Mouse (Mus musculus) midbrain, embryonic 13.5 days (tissue): ENCODE data around the gene Morn5. TPM values are rescaled to one million over a fixed set of nuclear protein-coding genes. Genes with fewer than 3 reads are reported as not detected.

Experiments
- ATAC-seq: fragments of 200-750 bp; cut with Nextera tagmentation; 2 replicates; pipeline ENCODE4 v1.8.0; 2017; ENCODE audit warnings: mild to moderate bottlenecking, moderate TSS enrichment, moderate library complexity
- H3K27ac ChIP-seq: fragments of 300-500 bp; sonication (generic); 2 replicates; pipeline ENCODE4 v1.5.1; 2015; ENCODE audit warnings: inconsistent platforms, mild to moderate bottlenecking, moderate library complexity
- H3K27me3 ChIP-seq: fragments of 300-500 bp; sonication (generic); 2 replicates; pipeline ENCODE4 v1.6.1; 2015; ENCODE audit warnings: mild to moderate bottlenecking, inconsistent platforms
- H3K36me3 ChIP-seq: fragments of 300-500 bp; sonication (generic); 2 replicates; pipeline ENCODE4 v1.6.1; 2015; ENCODE audit warnings: mild to moderate bottlenecking, inconsistent platforms
- H3K4me1 ChIP-seq: fragments of 300-500 bp; sonication (generic); replicated peaks from 2 replicates; pipeline ENCODE4 v1.6.1; 2015; ENCODE audit warnings: inconsistent platforms
- H3K4me2 ChIP-seq: fragments of 300-500 bp; sonication (generic); replicated peaks from 2 replicates; pipeline ENCODE4 v1.6.1; 2015; ENCODE audit warnings: moderate library complexity, mild to moderate bottlenecking, inconsistent platforms
- H3K4me3 ChIP-seq: fragments of 300-500 bp; sonication (generic); replicated peaks from 2 replicates; pipeline ENCODE4 v1.5.1; 2015; ENCODE audit warnings: mild to moderate bottlenecking, inconsistent platforms
- H3K9ac ChIP-seq: fragments of 300-500 bp; sonication (generic); replicated peaks from 2 replicates; pipeline ENCODE4 v1.6.1; 2015; ENCODE audit warnings: mild to moderate bottlenecking, inconsistent platforms
- H3K9me3 ChIP-seq: fragments of 300-500 bp; sonication (generic); 2 replicates; pipeline ENCODE4 v1.6.1; 2016; ENCODE audit warnings: mild to moderate bottlenecking, inconsistent platforms
- WGBS: fragments of 180-500 bp; shearing (Covaris S2); methylation state at CpG from one replicate; pipeline ENCODE4 v1.1.7; 2015; 5-methylcytosine and 5-hydroxymethylcytosine counted together
- polyA plus RNA-seq: library from polyadenylated mRNA; unstranded; fragments of >200 nt; fragmentation: Nextera tagmentation; extraction: Ambion mirVana; gene quantifications from 2 replicates; pipeline ENCODE4 v1.2.1, GENCODE M21; 2015

Morn5 gene
- polyA plus RNA-seq, 1 experiment from 2014 or later, result 1.2 TPM

GRCm38 (mm10) chr2:36034898-36035297, 14.4 kb upstream of the Morn5 start:
- H3K4me3 ChIP-seq, result no peak overlapping the region
- no peak overlapping the region for H3K9ac ChIP-seq
- H3K27ac ChIP-seq, result no peak overlapping the region
- H3K36me3 ChIP-seq, result peaks cover 49% of the 10 kb centered on the region
- H3K9me3 ChIP-seq, result no peaks in the 10 kb centered on the region
- WGBS, result 91% methylated on average over 7 of the region's 7 CpGs
- ATAC-seq, result no peak
- no peak overlapping the region for H3K4me2 ChIP-seq
- H3K27me3 ChIP-seq, result no peaks in the 10 kb centered on the region
- no peaks in the 10 kb centered on the region for H3K4me1 ChIP-seq

GRCm38 (mm10) chr2:36035413-36036081, 13.7 kb upstream of the Morn5 start:
- H3K27me3 ChIP-seq, result no peaks in the 10 kb centered on the region
- 88% methylated on average over 11 of the region's 11 CpGs for WGBS
- no peak for ATAC-seq
- no peaks in the 10 kb centered on the region for H3K4me1 ChIP-seq
- no peak overlapping the region for H3K4me3 ChIP-seq
- no peak overlapping the region for H3K4me2 ChIP-seq
- no peaks in the 10 kb centered on the region for H3K9me3 ChIP-seq
- H3K27ac ChIP-seq, result no peak overlapping the region
- no peak overlapping the region for H3K9ac ChIP-seq
- H3K36me3 ChIP-seq, result peaks cover 55% of the 10 kb centered on the region

- no peak for ATAC-seq
- WGBS, result 85% methylated on average over 7 of the region's 7 CpGs
- Histone ChIP-seq H3K27me3 (no peaks in the 10 kb centered on the region), H3K36me3 (peaks cover 65% of the 10 kb centered on the region), H3K4me2 (no peak overlapping the region), H3K27ac (no peak overlapping the region), H3K4me3 (no peak overlapping the region), H3K9me3 (no peaks in the 10 kb centered on the region), H3K4me1 (no peaks in the 10 kb centered on the region), H3K9ac (no peak overlapping the region)
Observed at GRCm38 (mm10) chr2:36039297-36039985, 9.8 kb upstream of the Morn5 start.

GRCm38 (mm10) chr2:36040872-36041271, 8.4 kb upstream of the Morn5 start:
- H3K27me3 ChIP-seq, result no peaks in the 10 kb centered on the region
- H3K4me2 ChIP-seq, result no peak overlapping the region
- no peak overlapping the region for H3K9ac ChIP-seq
- no peaks in the 10 kb centered on the region for H3K4me1 ChIP-seq
- no peaks in the 10 kb centered on the region for H3K9me3 ChIP-seq
- no peak for ATAC-seq
- no peak overlapping the region for H3K4me3 ChIP-seq
- no peak overlapping the region for H3K27ac ChIP-seq
- peaks cover 55% of the 10 kb centered on the region for H3K36me3 ChIP-seq
- 84% methylated on average over 1 of the region's 1 CpGs for WGBS

- Histone ChIP-seq H3K9ac (peak overlapping the region; percentile 94), H3K9me3 (no peaks in the 10 kb centered on the region), H3K27me3 (no peaks in the 10 kb centered on the region; the same call in 1 of the 2 replicates), H3K4me3 (peak overlapping the region; percentile 91), H3K4me1 (peaks cover 23% of the 10 kb centered on the region), H3K27ac (no peak overlapping the region), H3K4me2 (peak overlapping the region; percentile 82), H3K36me3 (peaks cover 12% of the 10 kb centered on the region)
- 75% methylated on average over 8 of the region's 8 CpGs for WGBS
- ATAC-seq, result no peak
Observed at GRCm38 (mm10) chr2:36048164-36048563, 1.1 kb upstream of the Morn5 start.

GRCm38 (mm10) chr2:36049567-36049954, 303 bp downstream of the Morn5 start:
- no peaks in the 10 kb centered on the region for H3K9me3 ChIP-seq
- 0 out of 2 replicates have a peak, but pooled peaks cover 4% of the 10 kb centered on the region for H3K36me3 ChIP-seq
- no peak overlapping the region for H3K27ac ChIP-seq
- no peak overlapping the region for H3K9ac ChIP-seq
- peak overlapping the region; percentile 82 for H3K4me2 ChIP-seq
- WGBS, result 47% methylated on average over 10 of the region's 10 CpGs
- no peaks in the 10 kb centered on the region; the same call in 1 of the 2 replicates for H3K27me3 ChIP-seq
- peak; percentile 76; the same call in 1 of the 2 replicates for ATAC-seq
- peak overlapping the region; percentile 91 for H3K4me3 ChIP-seq
- H3K4me1 ChIP-seq, result peaks cover 23% of the 10 kb centered on the region

GRCm38 (mm10) chr2:36053249-36053648, 4.0 kb downstream of the Morn5 start:
- Histone ChIP-seq H3K9ac (no peak overlapping the region), H3K27ac (no peak overlapping the region), H3K9me3 (no peaks in the 10 kb centered on the region), H3K27me3 (no peaks in the 10 kb centered on the region; the same call in 1 of the 2 replicates), H3K4me2 (no peak overlapping the region), H3K4me3 (no peak overlapping the region), H3K36me3 (no peaks in the 10 kb centered on the region), H3K4me1 (peaks cover 5% of the 10 kb centered on the region)
- ATAC-seq, result no peak
- WGBS, result 73% methylated on average over 3 of the region's 3 CpGs

- Histone ChIP-seq H3K4me3 (no peak overlapping the region), H3K27me3 (no peaks in the 10 kb centered on the region), H3K27ac (no peak overlapping the region), H3K4me2 (no peak overlapping the region), H3K9ac (no peak overlapping the region), H3K4me1 (no peaks in the 10 kb centered on the region), H3K9me3 (no peaks in the 10 kb centered on the region), H3K36me3 (no peaks in the 10 kb centered on the region)
- no peak for ATAC-seq
- WGBS, result 56% methylated on average over 3 of the region's 3 CpGs
Observed at GRCm38 (mm10) chr2:36056248-36056647, 7.0 kb downstream of the Morn5 start.

- no peaks in the 10 kb centered on the region for H3K9me3 ChIP-seq
- H3K27me3 ChIP-seq, result no peaks in the 10 kb centered on the region
- no peak overlapping the region for H3K4me3 ChIP-seq
- H3K4me1 ChIP-seq, result no peaks in the 10 kb centered on the region
- no peak for ATAC-seq
- H3K36me3 ChIP-seq, result no peaks in the 10 kb centered on the region
- 76% methylated on average over 5 of the region's 5 CpGs for WGBS
- no peak overlapping the region for H3K27ac ChIP-seq
- H3K9ac ChIP-seq, result no peak overlapping the region
- H3K4me2 ChIP-seq, result no peak overlapping the region
Observed at GRCm38 (mm10) chr2:36061409-36061808, 12.2 kb downstream of the Morn5 start.

GRCm38 (mm10) chr2:36067132-36067531, 17.9 kb downstream of the Morn5 start:
- Histone ChIP-seq H3K4me3 (no peak overlapping the region), H3K27ac (no peak overlapping the region), H3K9ac (no peak overlapping the region), H3K9me3 (no peaks in the 10 kb centered on the region), H3K4me2 (no peak overlapping the region), H3K36me3 (no peaks in the 10 kb centered on the region), H3K27me3 (no peaks in the 10 kb centered on the region), H3K4me1 (0 out of 2 replicates have a peak, but pooled peaks cover 6% of the 10 kb centered on the region)
- WGBS, result 32% methylated on average over 9 of the region's 9 CpGs
- ATAC-seq, result no peak

- Histone ChIP-seq H3K9ac (no peak overlapping the region), H3K4me3 (no peak overlapping the region), H3K9me3 (no peaks in the 10 kb centered on the region), H3K27ac (no peak overlapping the region), H3K27me3 (no peaks in the 10 kb centered on the region), H3K4me2 (no peak overlapping the region), H3K36me3 (no peaks in the 10 kb centered on the region), H3K4me1 (peaks cover 5% of the 10 kb centered on the region; the same call in 1 of the 2 replicates)
- ATAC-seq, result no peak
- WGBS, result 82% methylated on average over 8 of the region's 8 CpGs
Observed at GRCm38 (mm10) chr2:36071660-36072305, 22.5 kb downstream of the Morn5 start.

GRCm38 (mm10) chr2:36073781-36074180, 24.5 kb downstream of the Morn5 start:
- Histone ChIP-seq H3K4me3 (no peak overlapping the region), H3K4me1 (peaks cover 11% of the 10 kb centered on the region), H3K9me3 (no peaks in the 10 kb centered on the region), H3K27me3 (no peaks in the 10 kb centered on the region), H3K27ac (no peak overlapping the region), H3K9ac (no peak overlapping the region), H3K4me2 (no peak overlapping the region), H3K36me3 (no peaks in the 10 kb centered on the region)
- no peak for ATAC-seq
- WGBS, result 65% methylated on average over 3 of the region's 3 CpGs
